Mouse (Mus musculus) embryonic fibroblast, embryonic 13.5 days (primary cell): ENCODE results near the gene Cgrrf1.

Experiments
- CTCF ChIP-seq: IDR thresholded peaks from 2 replicates; pipeline ENCODE4 v1.5.1; 2011; ENCODE audit warnings: mild to moderate bottlenecking, control low read depth, low read length, moderate library complexity, borderline replicate concordance; ENCODE audit not compliant: insufficient read depth
- POLR2A ChIP-seq: IDR thresholded peaks from 2 replicates; pipeline ENCODE4 v1.6.1; 2011; ENCODE audit warnings: low read depth, mild to moderate bottlenecking, control low read depth, low read length, moderate library complexity

DNA sequence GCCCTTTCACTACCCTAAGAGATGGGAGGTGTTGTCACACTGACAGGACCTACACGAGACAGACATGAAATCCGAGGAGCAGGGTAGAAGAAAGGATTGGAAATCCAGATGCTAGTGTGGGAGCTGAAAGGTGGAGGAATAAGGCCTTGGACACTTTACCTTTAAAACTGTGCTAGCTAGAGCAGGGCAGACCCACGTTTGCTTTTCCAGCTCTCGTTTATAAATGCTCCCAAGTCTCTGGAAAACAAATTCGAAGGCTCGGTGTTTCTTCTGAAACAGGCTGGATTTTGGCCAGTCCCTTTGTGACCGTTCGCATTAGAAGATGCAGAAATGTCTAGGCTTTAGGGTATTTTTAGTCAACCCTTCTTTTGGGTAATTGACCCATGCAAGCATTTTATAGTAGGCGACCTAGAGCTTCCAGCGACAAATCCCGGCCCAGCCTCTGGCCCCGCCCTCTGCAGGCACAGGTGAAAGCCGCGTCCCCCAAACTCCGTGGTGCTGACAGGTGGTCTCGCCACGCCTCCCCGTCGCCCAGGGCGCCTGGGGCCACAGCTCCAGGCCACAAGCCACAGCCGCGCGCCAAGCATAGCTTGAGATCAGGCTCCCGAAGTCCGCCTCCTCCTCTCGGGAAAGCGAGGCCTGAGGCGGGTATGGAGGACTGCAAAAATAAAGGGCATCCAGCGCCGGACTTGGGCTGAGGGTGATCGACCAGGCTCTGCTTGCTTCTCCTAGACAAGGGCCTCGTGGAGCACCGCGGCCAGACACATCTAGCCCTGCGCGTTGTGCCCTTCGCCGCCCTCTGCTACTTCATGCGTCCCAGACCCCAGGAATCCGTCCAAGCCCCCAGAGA is 49.9 kb downstream of the Cgrrf1 start:
- TF ChIP-seq CTCF = no peak
- TF ChIP-seq POLR2A = no peak
